Mouse (Mus musculus) CD8-positive naive resting alpha-beta T cell, adult 2 months (primary cell): ENCODE measurements around the gene Casp8.
"Not testable (repeated sequence)": the region's sequence is repeated elsewhere in the genome, so short reads cannot be mapped to it uniquely, and the experiment has no call there.

ENCODE experiments used
- DNase-seq, 2 experiments: peaks; one replicate each; pipeline ENCODE4 v3.0.0; 2022; ENCODE audit warnings: low read depth in 2 of 2, low spot score in 2 of 2

Gene Casp8

DNA sequence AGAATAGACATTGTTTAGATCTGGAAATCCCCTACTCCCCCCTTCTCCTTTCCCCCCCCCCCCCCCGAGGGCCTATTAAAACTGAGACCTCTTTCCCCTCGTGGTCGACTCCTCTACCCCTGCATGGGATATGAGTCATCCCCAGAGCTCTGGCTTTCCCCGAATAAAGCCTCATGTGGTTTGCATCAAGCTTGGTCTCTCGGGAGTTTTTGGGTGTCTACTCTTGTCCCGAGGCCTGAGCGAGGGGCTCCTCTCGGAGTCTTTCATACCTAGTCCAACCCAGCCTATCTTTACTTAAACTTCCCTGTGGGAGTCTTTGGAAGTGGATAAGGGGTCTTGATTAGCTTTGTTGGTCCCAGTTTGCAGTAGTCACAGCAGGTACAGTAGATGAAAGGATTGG is 97.2 kb downstream of the Casp8 start:
- not testable (repeated sequence) for DNase-seq
